ENCODE assay signal across 8 mouse cellular contexts in genomic region chr14:74641668-74642230, GRCm38 (mm10). TPM values are rescaled to one million over a fixed set of nuclear protein-coding genes. Genes with fewer than 3 reads are reported as not detected.
DNase-seq lines count a peak whose midpoint lies in the region; ATAC-seq and TF ChIP-seq lines count a peak whose summit lies in the region.

No protein-coding gene starts in this region.

- H3K9ac ChIP-seq in heart, adult 2 months (ENCODE audit: low read depth, low read length) = peak overlapping the region; percentile 18; the same call in 1 of the 2 replicates
- peak overlapping the region; percentile 66 for H3K9ac ChIP-seq in MEL (ENCODE audit: control insufficient read depth, low read depth, low read length, poor library complexity, severe bottlenecking)
- peak overlapping the region; percentile 54 for H3K9ac ChIP-seq in forebrain, embryonic 14.5 days (ENCODE audit: low read length)
- peak overlapping the region; percentile 61 for H3K9ac ChIP-seq in liver, embryonic 13.5 days
- H3K9ac ChIP-seq in stomach, embryonic 16.5 days (ENCODE audit: low read length) = peak overlapping the region; percentile 59

- no peak overlapping the region for H3K27ac ChIP-seq in heart, adult 2 months
- H3K27ac ChIP-seq in MEL (ENCODE audit: control insufficient read depth, low read depth, low read length) = peak overlapping the region; percentile 42
- H3K27ac ChIP-seq in forebrain, embryonic 14.5 days (ENCODE audit: low read depth, low read length) = no peak overlapping the region
- H3K27ac ChIP-seq in liver, embryonic 13.5 days = no peak overlapping the region
- no peak overlapping the region for H3K27ac ChIP-seq in stomach, embryonic 16.5 days (ENCODE audit: low read length)

- ATAC-seq in forebrain, embryonic 14.5 days = no peak
- no peak for ATAC-seq in liver, embryonic 13.5 days (ENCODE audit: low read depth)
- no peak for ATAC-seq in stomach, embryonic 16.5 days (ENCODE audit: insufficient read depth, low FRiP score)

- H3K4me2 ChIP-seq in forebrain, embryonic 14.5 days (ENCODE audit: low read length) = peak overlapping the region; percentile 85
- H3K4me2 ChIP-seq in liver, embryonic 13.5 days = peak overlapping the region; percentile 70
- H3K4me2 ChIP-seq in stomach, embryonic 16.5 days (ENCODE audit: low read depth, low read length) = peak overlapping the region; percentile 77

- H3K79me2 ChIP-seq in heart, adult 2 months (replicated peaks; ENCODE audit: control insufficient read depth, insufficient read depth, low read length) = no peaks in the 10 kb centered on the region
- no peaks in the 10 kb centered on the region; the same call in 1 of the 2 replicates for H3K79me2 ChIP-seq in MEL (ENCODE audit: control insufficient read depth, insufficient read depth, low read length, poor library complexity)

- no peaks in the 10 kb centered on the region for H3K36me3 ChIP-seq in heart, adult 2 months (ENCODE audit: control insufficient read depth, insufficient read depth, low read length)
- H3K36me3 ChIP-seq in MEL (ENCODE audit: control insufficient read depth in 1 of 2, insufficient read depth in 2 of 2, low read length in 2 of 2) = peaks cover 0 to 10% of the 10 kb centered on the region in 2 experiments; a peak in 2 of 4 replicates
- no peaks in the 10 kb centered on the region for H3K36me3 ChIP-seq in forebrain, embryonic 14.5 days (ENCODE audit: control insufficient read depth, insufficient read depth, low read length)
- H3K36me3 ChIP-seq in liver, embryonic 13.5 days = no peaks in the 10 kb centered on the region
- H3K36me3 ChIP-seq in stomach, embryonic 16.5 days (ENCODE audit: control insufficient read depth, insufficient read depth, low read length) = no peaks in the 10 kb centered on the region

- TF ChIP-seq RAD21 in MEL (IDR thresholded peaks at IDR 0.05; ENCODE audit: low read depth, low read length) = no peak

- TF ChIP-seq POLR2A in heart, adult 2 months (IDR thresholded peaks at IDR 0.05; ENCODE audit: insufficient read depth, low read depth, low read length) = no peak
- peak in 1 of 2 experiments; percentile 47; a peak in 1 of 4 replicates for TF ChIP-seq POLR2A in MEL (IDR thresholded peaks at IDR 0.05; ENCODE audit: control insufficient read depth in 1 of 2, insufficient read depth in 1 of 2, low read depth in 1 of 2, low read length in 2 of 2, poor library complexity in 1 of 2)

- no peak for TF ChIP-seq CTCF in heart, adult 2 months (IDR thresholded peaks at IDR 0.05)
- no peak for TF ChIP-seq CTCF in MEL (IDR thresholded peaks at IDR 0.05 in 2 of 3, conservative IDR thresholded peaks at IDR 0.05 in 1 of 3; ENCODE audit: control insufficient read depth in 1 of 3, insufficient read depth in 1 of 3, low read depth in 2 of 3, low read length in 3 of 3, poor library complexity in 1 of 3, severe bottlenecking in 1 of 3)

- DNase-seq in heart, adult 2 months = no peak
- no peak for DNase-seq in heart, adult 18-20 months
- peak; percentile 78 for DNase-seq in MEL (ENCODE audit: low read depth, low spot score)
- DNase-seq in forebrain, embryonic 14.5 days (ENCODE audit: low spot score) = no peak
- no peak for DNase-seq in liver, embryonic 13.5 days
- no peak for DNase-seq in spleen, adult 12 weeks (ENCODE audit: low spot score)
- no peak for DNase-seq in spleen, postnatal 14 days (ENCODE audit: low spot score in 2 of 2)

- H3K4me3 ChIP-seq in heart, adult 2 months = peak overlapping the region; percentile 47
- peak overlapping the region; percentile 62 to 66 for H3K4me3 ChIP-seq in MEL (ENCODE audit: control insufficient read depth in 1 of 2, insufficient read depth in 1 of 2, low read depth in 2 of 2, low read length in 2 of 2)
- H3K4me3 ChIP-seq in forebrain, embryonic 14.5 days (ENCODE audit: low read depth, low read length) = peak overlapping the region; percentile 36
- peak overlapping the region; percentile 53 for H3K4me3 ChIP-seq in liver, embryonic 13.5 days (replicated peaks)
- H3K4me3 ChIP-seq in stomach, embryonic 16.5 days (replicated peaks; ENCODE audit: low read length) = peak overlapping the region; percentile 48

- no peaks in the 10 kb centered on the region for H3K9me3 ChIP-seq in MEL (replicated peaks; ENCODE audit: insufficient read depth, low read length)
- no peaks in the 10 kb centered on the region for H3K9me3 ChIP-seq in forebrain, embryonic 14.5 days (replicated peaks; ENCODE audit: control insufficient read depth, low read length)
- H3K9me3 ChIP-seq in liver, embryonic 13.5 days (replicated peaks) = no peaks in the 10 kb centered on the region
- H3K9me3 ChIP-seq in stomach, embryonic 16.5 days (replicated peaks; ENCODE audit: control insufficient read depth, low read length) = no peaks in the 10 kb centered on the region

- H3K4me1 ChIP-seq in heart, adult 2 months (ENCODE audit: control insufficient read depth, insufficient read depth, low read length) = peaks cover 4% of the 10 kb centered on the region
- peaks cover 0 to 17% of the 10 kb centered on the region in 2 experiments; a peak in 3 of 4 replicates for H3K4me1 ChIP-seq in MEL (ENCODE audit: control insufficient read depth in 1 of 2, insufficient read depth in 2 of 2, low read length in 2 of 2)
- peaks cover 7% of the 10 kb centered on the region; the same call in 1 of the 2 replicates for H3K4me1 ChIP-seq in forebrain, embryonic 14.5 days (ENCODE audit: control insufficient read depth, insufficient read depth, low read length)
- peaks cover 31% of the 10 kb centered on the region for H3K4me1 ChIP-seq in liver, embryonic 13.5 days (replicated peaks)
- H3K4me1 ChIP-seq in stomach, embryonic 16.5 days (ENCODE audit: control insufficient read depth, insufficient read depth, low read length) = peaks cover 10% of the 10 kb centered on the region

- no peaks in the 10 kb centered on the region for H3K27me3 ChIP-seq in heart, adult 2 months (ENCODE audit: control insufficient read depth, insufficient read depth, low read length)
- H3K27me3 ChIP-seq in MEL (ENCODE audit: control insufficient read depth in 1 of 2, insufficient read depth in 2 of 2, low read length in 2 of 2) = no peaks in the 10 kb centered on the region
- H3K27me3 ChIP-seq in forebrain, embryonic 14.5 days (replicated peaks; ENCODE audit: control insufficient read depth, insufficient read depth, low read length) = peaks cover 8% of the 10 kb centered on the region
- peaks cover 24% of the 10 kb centered on the region for H3K27me3 ChIP-seq in liver, embryonic 13.5 days
- peaks cover 4% of the 10 kb centered on the region; the same call in 1 of the 2 replicates for H3K27me3 ChIP-seq in stomach, embryonic 16.5 days (ENCODE audit: control insufficient read depth, insufficient read depth, low read length)

- intact Hi-C loops in heart, adult 2 months (cut with DNase I) = loop anchor here (2.0 to 10.0 kb wide), 4 partner anchors 67 to 1117 kb away; partner anchors contain the start of gene Sucla2

- 10% methylated on average over 17 of the region's 17 CpGs for WGBS in heart, adult 2 months
- WGBS in forebrain, embryonic 14.5 days = 6% methylated on average over 17 of the region's 17 CpGs
- WGBS in liver, embryonic 13.5 days (ENCODE audit: insufficient replicate concordance) = 26% methylated on average over 17 of the region's 17 CpGs
- 23% methylated on average over 17 of the region's 17 CpGs for WGBS in stomach, embryonic 16.5 days

- TF ChIP-seq EP300 in heart, adult 2 months (IDR thresholded peaks at IDR 0.05; ENCODE audit: insufficient read depth, low read depth, low read length) = no peak
- no peak for TF ChIP-seq EP300 in MEL (IDR thresholded peaks at IDR 0.05; ENCODE audit: low read depth in 1 of 2, low read length in 2 of 2)

TF ChIP-seq in MEL, 35 proteins besides CTCF, POLR2A, EP300 and RAD21:
- TF ChIP-seq MAX (IDR thresholded peaks at IDR 0.05; ENCODE audit: low read length) (no peak), CHD1 (IDR thresholded peaks at IDR 0.05; ENCODE audit: low read depth, low read length) (0 out of 2 replicates have a peak, but pooled peaks have one; percentile 15), ELF1 (IDR thresholded peaks at IDR 0.05; ENCODE audit: low read depth, low read length) (peak; percentile 7; the same call in 1 of the 2 replicates), NRF1 (IDR thresholded peaks at IDR 0.05; ENCODE audit: insufficient read depth, low read depth, low read length, poor library complexity, severe bottlenecking) (no peak), NELFE (IDR thresholded peaks at IDR 0.05; ENCODE audit: low read depth, low read length) (peak; percentile 17; the same call in 1 of the 2 replicates), TBP (IDR thresholded peaks at IDR 0.05; ENCODE audit: low read depth, low read length) (0 out of 2 replicates have a peak, but pooled peaks have one; percentile 59), SIN3A (IDR thresholded peaks at IDR 0.05; ENCODE audit: low read length) (peak; percentile 37)

RNA-seq across cellular contexts. Expression of gene Htr2a, which starts 1.1 kb away (rescaled TPM):
- total RNA-seq in heart, adult 2 months (2021) = under 1 TPM; 0.73 to 0.77 TPM
- 0.32 and 0.33 TPM in 2 replicates for polyA plus RNA-seq in heart, adult 2 months (2012; rRNA removed)
- under 1 TPM; 0.47 to 0.82 TPM for total RNA-seq in heart, adult 18-20 months (2021)
- 0.59 and 0.65 TPM in 2 replicates for total RNA-seq in MEL (2012; rRNA removed)
- 1 to 10 TPM in 1 of 2 experiments, not detected in 1; 1.4 TPM for polyA plus RNA-seq in MEL (2012; ENCODE audit: insufficient read depth in 1 of 2, insufficient read length in 2 of 2, low read depth in 1 of 2, low replicate concordance in 2 of 2, missing spikeins in 1 of 2)
- polyA plus RNA-seq in forebrain, embryonic 14.5 days (2014; fragmentation: Nextera tagmentation; extraction: Ambion mirVana) = 1.8 and 2.7 TPM in 2 replicates
- polyA plus RNA-seq in liver, embryonic 13.5 days (2015; fragmentation: Nextera tagmentation; extraction: Ambion mirVana) = 0.17 and 0.27 TPM in 2 replicates
- 0.46 and 0.58 TPM in 2 replicates for polyA plus RNA-seq in stomach, embryonic 16.5 days (2015; fragmentation: Nextera tagmentation; extraction: Ambion mirVana)
